In the genomic region with DNA sequence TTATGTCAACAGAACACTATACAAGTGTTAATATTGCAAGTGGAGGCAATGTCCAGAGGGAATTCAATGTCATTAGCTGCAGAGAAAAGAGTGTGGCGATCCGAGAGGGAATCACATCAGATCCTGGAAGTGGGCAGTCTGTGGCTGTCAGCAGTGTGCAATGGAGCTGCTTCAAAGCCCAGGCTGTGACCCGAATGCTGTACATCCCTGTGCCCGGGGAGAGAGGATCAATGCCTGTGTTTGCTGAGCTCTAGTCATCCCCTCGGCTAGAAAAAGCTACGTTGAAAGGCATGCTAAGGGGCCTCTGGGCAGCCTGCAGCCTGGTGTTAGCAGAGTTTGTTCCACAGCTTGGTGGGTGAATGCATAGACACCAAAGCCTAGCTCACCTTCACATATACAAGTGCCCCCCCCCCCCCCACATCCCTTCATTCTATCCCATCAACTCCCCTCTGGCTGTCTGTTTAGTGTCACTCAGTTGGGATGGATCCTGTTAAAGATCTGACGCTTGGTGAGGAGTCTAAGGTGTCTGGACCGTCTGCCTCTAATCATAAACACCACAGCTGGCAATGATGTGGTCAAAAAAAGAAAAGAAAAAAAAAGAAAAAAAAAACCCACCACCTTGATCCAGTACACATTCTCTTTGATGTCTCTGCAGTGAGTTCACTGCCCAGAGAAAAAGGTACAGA, we compare ENCODE assay signal across 14 mouse cellular contexts.
DNase-seq lines count a peak whose midpoint lies in the region; ATAC-seq and TF ChIP-seq lines count a peak whose summit lies in the region.
"Had no signal": no experiment of that assay in that cellular context is flagged by ENCODE, and none has a peak within 500 bp of the region (broad histone marks: within the 10 kb centered on the region; RNA-seq: fewer than 3 reads in every experiment).

No protein-coding gene starts in this region.

- no peak overlapping the region for H3K9ac ChIP-seq in liver, embryonic 11.5 days (ENCODE audit: low read depth, low read length)
- no peak overlapping the region for H3K9ac ChIP-seq in liver, postnatal 0 days (replicated peaks)
- no peak overlapping the region for H3K9ac ChIP-seq in embryonic facial prominence, embryonic 11.5 days (replicated peaks; ENCODE audit: low read length)
- H3K9ac ChIP-seq: hindbrain, embryonic 15.5 days had no signal

- H3K4me3 ChIP-seq in liver, embryonic 11.5 days (ENCODE audit: low read depth, low read length): no peak overlapping the region
- H3K4me3 ChIP-seq in liver, postnatal 0 days (ENCODE audit: low read depth, low read length): no peak overlapping the region
- H3K4me3 ChIP-seq in embryonic facial prominence, embryonic 11.5 days (ENCODE audit: low read depth, low read length): no peak overlapping the region
- no peak overlapping the region for H3K4me3 ChIP-seq in limb, embryonic 10.5 days
- H3K4me3 ChIP-seq: hindbrain, embryonic 15.5 days; myocyte had no signal

- H3K4me2 ChIP-seq in liver, embryonic 11.5 days: no peak overlapping the region
- H3K4me2 ChIP-seq in liver, postnatal 0 days (ENCODE audit: low read depth, low read length): no peak overlapping the region
- no peak overlapping the region for H3K4me2 ChIP-seq in embryonic facial prominence, embryonic 11.5 days (ENCODE audit: low read depth, low read length)
- H3K4me2 ChIP-seq: hindbrain, embryonic 15.5 days had no signal

- H3K27ac ChIP-seq in liver, embryonic 11.5 days (ENCODE audit: low read depth, low read length): no peak overlapping the region
- no peak overlapping the region for H3K27ac ChIP-seq in liver, postnatal 0 days (ENCODE audit: low read depth)
- peak overlapping the region; percentile 70 for H3K27ac ChIP-seq in embryonic facial prominence, embryonic 11.5 days (replicated peaks; ENCODE audit: low read depth, low read length)
- peak overlapping the region; percentile 76 for H3K27ac ChIP-seq in limb, embryonic 10.5 days
- H3K27ac ChIP-seq: hindbrain, embryonic 15.5 days; kidney, postnatal 0 days had no signal

- peak; percentile 29; the same call in 1 of the 2 replicates for ATAC-seq in liver, embryonic 11.5 days (replicated peaks; ENCODE audit: low FRiP score)
- ATAC-seq in liver, postnatal 0 days: no peak
- peak; percentile 52; the same call in 1 of the 2 replicates for ATAC-seq in embryonic facial prominence, embryonic 11.5 days (replicated peaks; ENCODE audit: insufficient number of reproducible peaks, low FRiP score, low TSS enrichment, low read depth)
- ATAC-seq: CD4-positive, CD25-positive, alpha-beta regulatory T cell, adult 4 months; Patski had no signal

- no peaks in the 10 kb centered on the region for H3K27me3 ChIP-seq in liver, embryonic 11.5 days (replicated peaks; ENCODE audit: control insufficient read depth, insufficient read depth, low read length)
- no peaks in the 10 kb centered on the region for H3K27me3 ChIP-seq in liver, postnatal 0 days (ENCODE audit: insufficient read depth, low read length)
- no peaks in the 10 kb centered on the region for H3K27me3 ChIP-seq in embryonic facial prominence, embryonic 11.5 days (ENCODE audit: control insufficient read depth, insufficient read depth, low read length)
- H3K27me3 ChIP-seq in limb, embryonic 10.5 days (ENCODE audit: low read depth, poor library complexity, severe bottlenecking): no peaks in the 10 kb centered on the region
- H3K27me3 ChIP-seq: hindbrain, embryonic 15.5 days; Patski had no signal

- 42% methylated on average over 8 of the region's 8 CpGs for WGBS in liver, embryonic 11.5 days
- WGBS in liver, postnatal 0 days (ENCODE audit: insufficient replicate concordance): 55% methylated on average over 8 of the region's 8 CpGs
- 14% methylated on average over 8 of the region's 8 CpGs for WGBS in embryonic facial prominence, embryonic 11.5 days
- 10% methylated on average over 8 of the region's 8 CpGs for WGBS in limb, embryonic 10.5 days

- TF ChIP-seq EP300 in liver, postnatal 0 days (IDR thresholded peaks at IDR 0.05; ENCODE audit: low read depth): no peak

- no peak for TF ChIP-seq CTCF in liver, postnatal 0 days (IDR thresholded peaks at IDR 0.05; ENCODE audit: low read depth)

- no peaks in the 10 kb centered on the region for H3K9me3 ChIP-seq in liver, embryonic 11.5 days (ENCODE audit: control insufficient read depth, low read length)
- H3K9me3 ChIP-seq in liver, postnatal 0 days (ENCODE audit: low read length): no peaks in the 10 kb centered on the region
- no peaks in the 10 kb centered on the region for H3K9me3 ChIP-seq in embryonic facial prominence, embryonic 11.5 days (replicated peaks; ENCODE audit: control insufficient read depth, low read length)
- H3K9me3 ChIP-seq in limb, embryonic 10.5 days (replicated peaks): no peaks in the 10 kb centered on the region
- H3K9me3 ChIP-seq: hindbrain, embryonic 15.5 days had no signal

- DNase-seq in liver, embryonic 11.5 days (ENCODE audit: low spot score): no peak
- DNase-seq in liver, postnatal 0 days: no peak
- peak; percentile 45 for DNase-seq in embryonic facial prominence, embryonic 11.5 days (ENCODE audit: low spot score)
- DNase-seq in limb, embryonic 10.5 days (ENCODE audit: low spot score): no peak
- peak; percentile 61 for DNase-seq in retina, embryonic 14.5 days (ENCODE audit: low spot score)
- DNase-seq in kidney, postnatal 14 days: no peak
- no peak for DNase-seq in natural killer cell, adult 2 months (ENCODE audit: low spot score in 2 of 2)
- DNase-seq: heart, adult 18-20 months; lung, postnatal 36 days had no signal

- H3K36me3 ChIP-seq in liver, embryonic 11.5 days (ENCODE audit: control insufficient read depth, insufficient read depth, low read length): no peaks in the 10 kb centered on the region
- no peaks in the 10 kb centered on the region for H3K36me3 ChIP-seq in liver, postnatal 0 days (replicated peaks; ENCODE audit: insufficient read depth, low read length)
- no peaks in the 10 kb centered on the region for H3K36me3 ChIP-seq in embryonic facial prominence, embryonic 11.5 days (replicated peaks; ENCODE audit: control insufficient read depth, insufficient read depth, low read depth, low read length)
- H3K36me3 ChIP-seq in limb, embryonic 10.5 days: no peaks in the 10 kb centered on the region
- H3K36me3 ChIP-seq: hindbrain, embryonic 15.5 days had no signal

- no peaks in the 10 kb centered on the region for H3K4me1 ChIP-seq in liver, embryonic 11.5 days (replicated peaks; ENCODE audit: control insufficient read depth, insufficient read depth, low read length)
- H3K4me1 ChIP-seq in liver, postnatal 0 days (ENCODE audit: insufficient read depth): no peaks in the 10 kb centered on the region
- peaks cover 4% of the 10 kb centered on the region for H3K4me1 ChIP-seq in embryonic facial prominence, embryonic 11.5 days (ENCODE audit: control insufficient read depth, insufficient read depth, low read length)
- H3K4me1 ChIP-seq in limb, embryonic 10.5 days: peaks cover 57% of the 10 kb centered on the region

Comparison
In these comparisons a context has a peak if more than half of its experiments do, and no peak if none do; other contexts are left out.
1. DNase-seq: peak in embryonic facial prominence, embryonic 11.5 days (single experiment) and retina, embryonic 14.5 days (single experiment); none in liver, embryonic 11.5 days (single experiment), liver, postnatal 0 days (single experiment), limb, embryonic 10.5 days (single experiment), kidney, postnatal 14 days (single experiment) and natural killer cell, adult 2 months (0 of 2).
2. H3K27ac ChIP-seq: peak in embryonic facial prominence, embryonic 11.5 days (single experiment) and limb, embryonic 10.5 days (single experiment); none in liver, embryonic 11.5 days (single experiment) and liver, postnatal 0 days (single experiment).